22 mouse cellular contexts compared by ENCODE assay signal in genomic region chr12:58875808-58876207, GRCm38 (mm10).
DNase-seq lines count a peak whose midpoint lies in the region; ATAC-seq lines count a peak whose summit lies in the region.
"Had no signal": no experiment of that assay in that cellular context is flagged by ENCODE, and none has a peak within 500 bp of the region (broad histone marks: within the 10 kb centered on the region; RNA-seq: fewer than 3 reads in every experiment).

No protein-coding gene starts in this region.

- DNase-seq in frontal cortex, postnatal 25 days (ENCODE audit: low spot score in 2 of 2), result no peak
- peak; percentile 19 for DNase-seq in right cerebral cortex, adult 18-20 months
- no peak for DNase-seq in right cerebral cortex, postnatal 4 days
- DNase-seq in brain, adult 2 months (ENCODE audit: low read depth, low spot score), result peak; percentile 36
- DNase-seq in lung, postnatal 14 days, result no peak
- DNase-seq: adrenal gland, adult 8-10 months; adrenal gland, postnatal 14 days; adrenal gland, postnatal 36 days; B cell, adult 2 months; cerebellum, adult 11 months; cerebellum, adult 18-20 months; cerebellum, adult 8-10 months; cerebellum, adult 9-11 months; cerebellum, postnatal 14 days; cerebellum, postnatal 36 days; forebrain, postnatal 0 days had no signal

- peak; percentile 74 for ATAC-seq in frontal cortex, adult (ENCODE audit: low TSS enrichment)
- ATAC-seq: activated CD4-positive, CD25-positive, alpha-beta regulatory T cell, adult 4 months; CD4-positive, CD25-positive, alpha-beta regulatory T cell, adult 4 months; forebrain, embryonic 13.5 days; forebrain, embryonic 15.5 days; forebrain, postnatal 0 days; Patski had no signal

Comparison
In these comparisons a context has a peak if more than half of its experiments do, and no peak if none do; other contexts are left out.
1. DNase-seq: peak in right cerebral cortex, adult 18-20 months (single experiment) and brain, adult 2 months (single experiment); none in frontal cortex, postnatal 25 days (0 of 2), right cerebral cortex, postnatal 4 days (single experiment) and lung, postnatal 14 days (single experiment).